ENCODE assay signal across 8 mouse cellular contexts in genomic region chr12:70234411-70234810, GRCm38 (mm10). TPM values are rescaled to one million over a fixed set of nuclear protein-coding genes. Genes with fewer than 3 reads are reported as not detected.
A peak's percentile ranks its signal among the peaks of the same experiment; 100 is the strongest.
DNase-seq lines count a peak whose midpoint lies in the region; ATAC-seq and TF ChIP-seq lines count a peak whose summit lies in the region.

No protein-coding gene starts in this region.

- H3K4me1 ChIP-seq in G1E (ENCODE audit: insufficient read depth, low read depth, low read length): no peaks in the 10 kb centered on the region
- H3K4me1 ChIP-seq in midbrain, embryonic 10.5 days: peaks cover 28% of the 10 kb centered on the region

- no peak for ATAC-seq in G1E (ENCODE audit: extremely low read depth, insufficient number of reproducible peaks, low FRiP score, poor library complexity, severe bottlenecking)
- peak; percentile 65 for ATAC-seq in granulocyte monocyte progenitor cell, adult 5-6 weeks (replicated peaks; ENCODE audit: poor library complexity, severe bottlenecking)

- H3K36me3 ChIP-seq in G1E (replicated peaks): no peaks in the 10 kb centered on the region
- H3K36me3 ChIP-seq in midbrain, embryonic 10.5 days: no peaks in the 10 kb centered on the region

- peak; percentile 17; the same call in 1 of the 2 replicates for TF ChIP-seq CTCF in G1E (IDR thresholded peaks at IDR 0.05; ENCODE audit: low read depth, low read length)

- H3K27ac ChIP-seq in midbrain, embryonic 10.5 days (replicated peaks): peak overlapping the region; percentile 59; the same call in 1 of the 2 replicates

- H3K9me3 ChIP-seq in G1E (replicated peaks): no peaks in the 10 kb centered on the region
- H3K9me3 ChIP-seq in midbrain, embryonic 10.5 days (replicated peaks): no peaks in the 10 kb centered on the region

- H3K27me3 ChIP-seq in G1E (ENCODE audit: insufficient read depth, low read length): peaks cover 17% of the 10 kb centered on the region
- peaks cover 18% of the 10 kb centered on the region for H3K27me3 ChIP-seq in midbrain, embryonic 10.5 days (ENCODE audit: low read depth, poor library complexity, severe bottlenecking)

- peak; percentile 45 for DNase-seq in adrenal gland, adult 2 months
- no peak for DNase-seq in adrenal gland, postnatal 4 days (ENCODE audit: low spot score in 2 of 2)
- no peak for DNase-seq in G1E (ENCODE audit: low spot score)
- DNase-seq in cerebellum, postnatal 10 days: peak; percentile 70 to 71
- DNase-seq in kidney, postnatal 10 days: peak; percentile 74
- DNase-seq in midbrain, embryonic 10.5 days (ENCODE audit: low spot score): peak; percentile 73
- DNase-seq in thymus, postnatal 14 days: peak; percentile 56

- H3K4me3 ChIP-seq in G1E (ENCODE audit: low read depth, low read length): no peak overlapping the region
- no peak overlapping the region for H3K4me3 ChIP-seq in midbrain, embryonic 10.5 days

- WGBS in midbrain, embryonic 10.5 days: 33% methylated on average over 6 of the region's 6 CpGs

RNA-seq across cellular contexts. Expression of gene Pygl, which starts 3.1 kb away (rescaled TPM):
- 100 to 1,000 TPM in 1 of 2 experiments, 10 to 100 TPM in 1; 94.6 to 157 TPM for total RNA-seq in adrenal gland, adult 2 months (2021)
- 58.7 and 87.6 TPM in 2 replicates for polyA plus RNA-seq in adrenal gland, adult 2 months (2012; rRNA removed)
- 10 to 100 TPM; 29.5 to 37.0 TPM for total RNA-seq in adrenal gland, postnatal 4 days (2021)
- total RNA-seq in G1E (2014; fragmentation: Nextera tagmentation) (not detected in 2 replicates), G1E (2017) (0.27 and 0.35 TPM in 2 replicates)
- polyA plus RNA-seq in G1E (2012): 0.04 TPM in 1 of 2 replicates, not detected in the other
- total RNA-seq in granulocyte monocyte progenitor cell, adult 5-6 weeks (2014; fragmentation: Nextera tagmentation): 54.6 and 74.4 TPM in 2 replicates
- total RNA-seq in granulocyte monocyte progenitor cell, adult 5-6 weeks (2017): 119 and 127 TPM in 2 replicates
- 9.7 and 10.9 TPM in 2 replicates for polyA plus RNA-seq in midbrain, embryonic 10.5 days (2016; fragmentation: Nextera tagmentation; extraction: Ambion mirVana)

Comparison
In these comparisons a context has a peak if more than half of its experiments do, and no peak if none do; other contexts are left out.
1. DNase-seq: peak in adrenal gland, adult 2 months (single experiment), cerebellum, postnatal 10 days (2 of 2), kidney, postnatal 10 days (single experiment), midbrain, embryonic 10.5 days (single experiment) and thymus, postnatal 14 days (single experiment); none in adrenal gland, postnatal 4 days (0 of 2) and G1E (single experiment).
2. RNA of gene Pygl, which starts 3.1 kb away (total RNA-seq): 94.6 to 157 TPM in adrenal gland, adult 2 months, 54.6 to 127 TPM in granulocyte monocyte progenitor cell, adult 5-6 weeks and 29.5 to 37.0 TPM in adrenal gland, postnatal 4 days; 0.27 to 0.35 TPM in G1E; every median in the first group is over 10 times any median in the second.